Mouse (Mus musculus) stomach, postnatal 0 days (tissue): ENCODE measurements at regions not wholly inside any gene's neighbourhood (a gene's known extent, or its start where the extent isn't known, plus 50 kb on each side); places are given as distances from the start of the nearest gene placed in this dataset.

ENCODE experiments used
- ATAC-seq: fragments of 200-750 bp; cut with Nextera tagmentation; 2 replicates; pipeline ENCODE4 v1.8.0; 2017; ENCODE audit not compliant: low FRiP score, low TSS enrichment
- DNase-seq: peaks from one replicate; pipeline ENCODE4 v3.0.0-alpha.2; 2016; ENCODE audit warnings: low spot score
- H3K27ac ChIP-seq: fragments of 300-500 bp; sonication (generic); replicated peaks from 2 replicates; pipeline ENCODE4 v1.5.1; 2014; ENCODE audit warnings: mild to moderate bottlenecking, control low read depth
- H3K27me3 ChIP-seq: fragments of 300-500 bp; sonication (generic); 2 replicates; pipeline ENCODE4 v1.6.1; 2014; ENCODE audit warnings: low read length; ENCODE audit not compliant: control insufficient read depth, insufficient read depth
- H3K36me3 ChIP-seq: fragments of 300-500 bp; sonication (generic); 2 replicates; pipeline ENCODE4 v1.6.1; 2014; ENCODE audit warnings: low read length, mixed read lengths; ENCODE audit not compliant: control insufficient read depth, insufficient read depth
- H3K4me1 ChIP-seq: fragments of 300-500 bp; sonication (generic); replicated peaks from 2 replicates; pipeline ENCODE4 v1.6.1; 2014; ENCODE audit warnings: antibody characterized with exemption; ENCODE audit not compliant: control insufficient read depth, insufficient read depth
- H3K4me2 ChIP-seq: fragments of 300-500 bp; sonication (generic); replicated peaks from 2 replicates; pipeline ENCODE4 v1.6.1; 2014; ENCODE audit warnings: low read depth, mild to moderate bottlenecking, control low read depth, moderate library complexity
- H3K4me3 ChIP-seq: fragments of 300-500 bp; sonication (generic); 2 replicates; pipeline ENCODE4 v1.5.1; 2014; ENCODE audit warnings: low read depth, low read length, control low read depth
- H3K9ac ChIP-seq: fragments of 300-500 bp; sonication (generic); 2 replicates; pipeline ENCODE4 v1.6.1; 2014; ENCODE audit warnings: mild to moderate bottlenecking, low read length, control low read depth, mixed read lengths
- H3K9me3 ChIP-seq: fragments of 300-500 bp; sonication (generic); 2 replicates; pipeline ENCODE4 v1.6.1; 2016; ENCODE audit warnings: low read length; ENCODE audit not compliant: control insufficient read depth
- CTCF ChIP-seq: IDR thresholded peaks from 2 replicates; pipeline ENCODE4 v1.5.1; 2016; ENCODE audit warnings: antibody characterized with exemption, low read depth, mild to moderate bottlenecking, moderate library complexity
- EP300 ChIP-seq: optimal IDR thresholded peaks from 2 replicates; pipeline ENCODE3; 2016; ENCODE audit warnings: antibody characterized with exemption
- WGBS: fragments of 180-500 bp; shearing (Covaris S2); extraction: QIAGEN DNeasy Blood & Tissue Kit; methylation state at CpG from one replicate; pipeline ENCODE4 v1.1.7; 2014; 5-methylcytosine and 5-hydroxymethylcytosine counted together

GRCm38 (mm10) chr2:30723059-30723587, 80.3 kb downstream of the 1700001O22Rik start:
- ATAC-seq, result no peak
- Histone ChIP-seq H3K27me3 (no peaks in the 10 kb centered on the region), H3K4me3 (no peak overlapping the region), H3K9ac (no peak overlapping the region), H3K9me3 (no peaks in the 10 kb centered on the region), H3K4me2 (no peak overlapping the region), H3K27ac (peak overlapping the region; percentile 98), H3K36me3 (no peaks in the 10 kb centered on the region), H3K4me1 (peaks cover 30% of the 10 kb centered on the region)
- WGBS, result 35% methylated on average over 10 of the region's 10 CpGs
- TF ChIP-seq CTCF (no peak), EP300 (no peak)
- no peak for DNase-seq

- H3K9me3 ChIP-seq, result no peaks in the 10 kb centered on the region
- DNase-seq, result no peak
- WGBS, result 41% methylated on average over 7 of the region's 7 CpGs
- TF ChIP-seq CTCF (no peak), EP300 (no peak)
- H3K27ac ChIP-seq, result peak overlapping the region; percentile 98
- no peaks in the 10 kb centered on the region for H3K36me3 ChIP-seq
- no peak for ATAC-seq
- H3K4me2 ChIP-seq, result no peak overlapping the region
- peaks cover 34% of the 10 kb centered on the region for H3K4me1 ChIP-seq
- H3K9ac ChIP-seq, result no peak overlapping the region
- no peak overlapping the region for H3K4me3 ChIP-seq
- H3K27me3 ChIP-seq, result no peaks in the 10 kb centered on the region
These were observed 81.0 kb downstream of the 1700001O22Rik start for GRCm38 (mm10) chr2:30722263-30723050.

- 25% methylated on average over 12 of the region's 12 CpGs for WGBS
- H3K4me3 ChIP-seq, result no peak overlapping the region
- H3K4me2 ChIP-seq, result no peak overlapping the region
- peak overlapping the region; percentile 98 for H3K27ac ChIP-seq
- TF ChIP-seq CTCF (no peak), EP300 (no peak)
- no peaks in the 10 kb centered on the region for H3K9me3 ChIP-seq
- peaks cover 40% of the 10 kb centered on the region for H3K4me1 ChIP-seq
- ATAC-seq, result no peak
- no peak overlapping the region for H3K9ac ChIP-seq
- no peaks in the 10 kb centered on the region for H3K27me3 ChIP-seq
- peak; percentile 41 for DNase-seq
- no peaks in the 10 kb centered on the region for H3K36me3 ChIP-seq
These were observed 81.8 kb downstream of the 1700001O22Rik start for GRCm38 (mm10) chr2:30721473-30722262.

GRCm38 (mm10) chr2:30721048-30721461, 82.4 kb downstream of the 1700001O22Rik start:
- H3K9ac ChIP-seq, result 0 out of 2 replicates have a peak overlapping the region, but pooled peaks have one; percentile 67

GRCm38 (mm10) chr2:30720291-30720690, 83.2 kb downstream of the 1700001O22Rik start:
- Histone ChIP-seq H3K27ac (peak overlapping the region; percentile 98), H3K4me3 (peak overlapping the region; percentile 28; the same call in 1 of the 2 replicates), H3K27me3 (no peaks in the 10 kb centered on the region), H3K4me2 (peak overlapping the region; percentile 60), H3K4me1 (peaks cover 40% of the 10 kb centered on the region), H3K9me3 (no peaks in the 10 kb centered on the region), H3K36me3 (no peaks in the 10 kb centered on the region), H3K9ac (peak overlapping the region; percentile 67)
- no peak for ATAC-seq
- WGBS, result 32% methylated on average over 5 of the region's 5 CpGs
- TF ChIP-seq CTCF, result no peak
- no peak for TF ChIP-seq EP300
- DNase-seq, result no peak

More at GRCm38 (mm10) chr2:30721048-30721461, 82.4 kb downstream of the 1700001O22Rik start:
- Histone ChIP-seq H3K4me1 (peaks cover 45% of the 10 kb centered on the region), H3K27me3 (no peaks in the 10 kb centered on the region), H3K4me2 (0 out of 2 replicates have a peak overlapping the region, but pooled peaks have one; percentile 60), H3K27ac (peak overlapping the region; percentile 98), H3K4me3 (no peak overlapping the region), H3K36me3 (no peaks in the 10 kb centered on the region), H3K9me3 (no peaks in the 10 kb centered on the region)
- no peak for TF ChIP-seq EP300
- TF ChIP-seq CTCF, result no peak
- ATAC-seq (no peak), DNase-seq (no peak)
- WGBS, result 65% methylated on average over 5 of the region's 5 CpGs
